Mouse (Mus musculus) thymus, postnatal 10 days (tissue): ENCODE data around the gene Rpn2.
A peak's percentile ranks its signal among the peaks of the same experiment; 100 is the strongest.

Experiments used
- DNase-seq, 2 experiments: peaks; one replicate each; pipeline ENCODE4 v3.0.0; 2021; ENCODE audit warnings: low spot score in 2 of 2

The Rpn2 gene

DNA sequence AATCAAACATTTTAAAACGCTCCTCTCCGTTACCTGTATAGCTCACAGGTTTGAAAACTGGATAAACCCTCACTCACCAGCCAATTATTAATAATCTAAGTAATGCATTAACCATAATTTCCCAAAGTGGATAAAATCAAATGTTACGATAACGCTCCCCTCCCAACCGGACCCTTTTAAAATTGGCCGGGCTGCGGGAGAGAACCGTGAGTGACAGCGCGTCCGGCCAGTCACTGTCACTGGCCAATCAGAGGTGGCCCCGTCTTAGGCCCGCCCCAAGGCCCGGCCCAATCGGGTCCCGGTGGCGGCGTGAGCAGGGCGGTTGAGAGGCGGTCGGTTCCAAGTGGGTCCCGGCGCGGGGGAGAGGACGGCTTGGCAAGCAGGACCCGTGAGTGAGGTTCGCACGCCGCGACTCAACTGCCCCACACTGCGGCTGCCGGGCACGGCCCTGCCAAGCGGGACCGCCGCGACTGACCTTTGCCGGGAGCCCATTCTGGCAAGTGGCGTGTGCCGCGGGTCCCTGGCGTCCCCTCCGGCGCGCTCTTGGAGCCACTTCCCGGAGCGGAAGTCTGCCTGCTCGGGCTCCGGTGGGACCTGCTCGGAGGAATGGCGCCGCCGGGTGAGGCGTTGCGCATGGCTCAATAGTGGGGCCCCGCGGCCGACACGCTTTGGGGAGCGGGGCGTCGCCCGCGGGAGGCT, at the start of gene Rpn2:
TSS of gene Rpn2 (plus strand) at position 301 of the 699 bp plus-strand sequence.
- DNase-seq, result peak; percentile 94 to 95

GRCm38 (mm10) chr2:157235946-157236345, 42.9 kb upstream of the Rpn2 start:
- no peak for DNase-seq

GRCm38 (mm10) chr2:157245001-157245400, 33.8 kb upstream of the Rpn2 start:
- DNase-seq, result no peak

DNA sequence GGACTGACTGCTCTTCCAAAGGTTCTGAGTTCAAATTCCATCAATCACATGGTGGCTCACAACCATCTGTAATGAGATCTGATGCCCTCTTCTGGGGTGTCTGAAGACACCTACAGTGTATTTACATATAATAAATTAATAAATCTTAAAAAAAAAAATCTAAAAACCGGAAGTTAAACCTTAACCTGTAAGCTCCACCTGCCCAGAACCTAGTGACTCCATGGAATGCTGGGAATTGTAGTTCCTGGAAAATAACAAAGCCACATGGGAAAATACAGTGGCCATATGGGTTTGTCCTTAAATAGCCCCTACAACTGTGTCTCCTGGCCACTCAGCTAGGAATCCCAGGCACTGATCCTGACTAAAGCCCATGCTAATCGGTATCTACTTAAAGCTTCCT, 33.2 kb upstream of the Rpn2 start:
- no peak for DNase-seq

DNA sequence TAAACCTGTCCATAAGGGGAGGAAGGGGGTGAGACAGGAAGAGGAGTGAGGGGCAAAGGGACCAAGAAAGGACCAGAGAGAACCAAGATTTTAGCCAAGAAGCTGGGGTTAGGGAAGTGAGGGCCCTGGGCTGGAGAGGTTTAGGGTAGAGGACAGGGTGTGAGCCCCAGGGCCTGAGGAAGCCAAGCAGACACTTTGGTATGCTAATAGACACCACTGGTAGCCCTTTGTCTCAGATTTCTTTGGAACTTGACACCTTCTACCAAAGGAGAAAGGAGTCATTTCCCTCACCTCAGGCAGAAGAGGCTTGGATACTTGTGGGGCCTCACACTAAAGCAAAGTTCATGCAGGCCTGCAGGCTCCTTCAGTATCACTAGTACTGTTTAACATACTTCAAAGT, 30.7 kb upstream of the Rpn2 start:
- DNase-seq, result no peak

GRCm38 (mm10) chr2:157259720-157260119, 19.1 kb upstream of the Rpn2 start:
- peak; percentile 28 to 64 for DNase-seq

- DNase-seq, result no peak
These were observed 16.9 kb upstream of the Rpn2 start for GRCm38 (mm10) chr2:157261930-157262329.

GRCm38 (mm10) chr2:157262506-157262905, 16.3 kb upstream of the Rpn2 start:
- no peak for DNase-seq

GRCm38 (mm10) chr2:157263101-157263500, 15.7 kb upstream of the Rpn2 start:
- no peak for DNase-seq

GRCm38 (mm10) chr2:157263832-157264231, 15.0 kb upstream of the Rpn2 start:
- DNase-seq, result no peak

- no peak for DNase-seq
These were observed 591 bp downstream of the Rpn2 start, which contains the start of gene Mroh8 for GRCm38 (mm10) chr2:157279416-157279800. TSS of gene Mroh8 (minus strand) at chr2:157279549.

GRCm38 (mm10) chr2:157283321-157283720, 4.5 kb downstream of the Rpn2 start:
- no peak for DNase-seq

DNA sequence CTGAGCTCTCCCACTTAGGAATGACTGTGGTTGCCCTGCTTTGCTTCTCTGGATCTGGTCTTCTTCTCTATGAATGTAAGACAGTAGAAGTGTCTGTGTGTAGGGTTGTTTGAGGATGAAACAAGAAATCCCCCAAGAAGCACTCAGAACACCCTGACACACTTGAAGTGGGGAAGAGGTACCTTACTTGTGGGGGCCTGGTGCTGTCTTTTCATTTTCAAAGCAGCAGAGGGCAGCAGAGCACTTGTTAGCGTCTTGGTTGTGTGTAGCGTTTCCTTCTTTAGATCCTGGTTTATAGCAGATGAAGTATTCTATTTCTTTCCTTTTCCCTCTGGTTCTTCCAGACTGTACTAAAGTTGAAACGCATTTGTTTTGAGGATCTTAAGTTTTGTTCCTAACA, 8.7 kb downstream of the Rpn2 start:
- peak in 1 of 2 experiments; percentile 50 for DNase-seq

- no peak for DNase-seq
These were observed 10.2 kb downstream of the Rpn2 start for GRCm38 (mm10) chr2:157288996-157289395.

DNA sequence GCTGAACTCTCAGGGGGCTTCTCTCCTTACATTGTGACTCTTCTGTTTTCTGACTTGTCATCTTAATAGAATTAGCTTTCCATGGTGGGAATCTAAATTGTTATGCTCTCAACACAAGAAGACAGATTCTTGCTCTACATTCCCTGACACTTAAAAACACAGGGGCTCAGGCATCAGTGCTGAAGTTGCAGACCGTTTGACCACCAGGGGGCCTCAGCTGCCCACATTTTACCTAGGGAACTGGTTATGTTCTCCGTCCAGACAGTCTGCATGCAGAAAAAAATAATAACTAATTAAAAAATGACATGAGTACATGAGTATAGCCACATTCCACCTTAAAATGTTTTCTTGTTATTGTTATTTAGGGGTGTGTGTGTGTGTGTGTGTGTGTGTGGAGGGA, 13.3 kb downstream of the Rpn2 start:
- peak; percentile 24 to 63 for DNase-seq

DNA sequence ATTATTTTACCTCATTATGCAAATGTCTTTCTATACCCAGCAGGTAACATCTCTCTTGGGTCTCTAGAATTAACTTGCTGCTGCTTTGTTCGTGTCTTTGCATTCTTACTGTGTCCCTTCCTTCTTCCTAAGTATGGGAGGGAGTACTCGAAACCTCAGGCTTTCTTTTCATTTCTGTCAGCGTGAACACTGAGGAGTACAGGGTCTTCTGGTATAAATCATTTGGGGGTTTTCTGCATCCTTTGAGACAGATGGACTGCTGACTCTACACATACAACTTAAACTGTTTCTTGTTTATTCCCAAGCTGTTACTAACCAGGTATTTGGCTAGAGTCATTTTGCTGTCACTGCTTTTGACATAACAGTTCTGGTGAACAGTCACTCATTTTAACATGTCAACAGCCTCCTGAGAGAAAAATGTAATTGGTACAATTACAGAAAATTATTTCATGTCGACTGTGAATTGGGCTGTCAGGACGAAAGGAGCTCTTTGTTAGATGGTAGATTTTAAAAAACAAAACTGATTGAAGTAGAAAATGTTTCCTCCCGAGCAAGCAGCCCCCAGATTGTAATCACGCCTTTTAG, 17.4 kb downstream of the Rpn2 start:
- DNase-seq, result no peak

- no peak for DNase-seq
These were observed 21.2 kb downstream of the Rpn2 start for GRCm38 (mm10) chr2:157300051-157300450.

GRCm38 (mm10) chr2:157303096-157303495, 24.3 kb downstream of the Rpn2 start:
- DNase-seq, result no peak

- no peak for DNase-seq
These were observed 27.5 kb downstream of the Rpn2 start for GRCm38 (mm10) chr2:157306091-157307032.

GRCm38 (mm10) chr2:157307715-157308265, 29.0 kb downstream of the Rpn2 start:
- DNase-seq, result no peak

GRCm38 (mm10) chr2:157308273-157308917, 29.6 kb downstream of the Rpn2 start:
- no peak for DNase-seq

DNA sequence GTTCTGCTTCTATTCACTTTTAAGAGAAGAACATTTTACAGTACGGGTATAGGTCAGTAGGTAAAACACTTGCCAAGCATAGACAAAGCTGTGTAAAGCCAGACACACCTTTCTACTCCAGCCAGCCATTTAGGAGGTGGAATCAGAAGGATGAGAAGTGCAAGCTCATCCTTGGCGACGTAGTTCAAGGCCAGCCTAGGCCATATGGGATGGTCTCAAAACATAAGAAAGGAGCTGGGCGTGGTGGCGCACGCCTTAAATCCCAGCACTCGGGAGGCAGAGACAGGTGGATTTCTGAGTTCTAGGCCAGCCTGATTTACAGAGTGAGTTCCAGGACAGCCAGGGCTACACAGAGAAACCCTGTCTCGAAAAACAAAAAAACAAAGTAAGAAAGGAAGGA, 30.8 kb downstream of the Rpn2 start:
- DNase-seq, result no peak
